Mouse (Mus musculus): ENCODE data around the gene Arl15. TPM values are rescaled to one million over a fixed set of nuclear protein-coding genes. Genes with fewer than 3 reads are reported as not detected.
A peak's percentile ranks its signal among the peaks of the same experiment; 100 is the strongest.

Arl15 gene
- total RNA-seq, 2 experiments from 2014 or later, result 5.9 to 8.2 TPM

GRCm38 (mm10) chr13:114009786-114010185, 215.5 kb downstream of the Arl15 start:
- no peak for DNase-seq
- intact Hi-C loops (cut with DNase I; ENCODE audit: low total_unique reads), result no loop called here

- no peak for DNase-seq
- intact Hi-C loops (cut with DNase I; ENCODE audit: low total_unique reads), result no loop called here
These were observed 216.2 kb downstream of the Arl15 start for GRCm38 (mm10) chr13:114010521-114010920.

GRCm38 (mm10) chr13:114011019-114011418, 216.7 kb downstream of the Arl15 start:
- intact Hi-C loops (cut with DNase I; ENCODE audit: low total_unique reads), result no loop called here

GRCm38 (mm10) chr13:114017928-114018327, 223.6 kb downstream of the Arl15 start:
- no peak for DNase-seq
- intact Hi-C loops (cut with DNase I; ENCODE audit: low total_unique reads), result no loop called here

More at GRCm38 (mm10) chr13:114011019-114011418, 216.7 kb downstream of the Arl15 start:
- DNase-seq, result no peak

- intact Hi-C loops (cut with DNase I; ENCODE audit: low total_unique reads), result no loop called here
- peak; percentile 28 for DNase-seq
These were observed 229.2 kb downstream of the Arl15 start for GRCm38 (mm10) chr13:114023541-114023940.

- DNase-seq, result no peak
- intact Hi-C loops (cut with DNase I; ENCODE audit: low total_unique reads), result no loop called here
These were observed 232.0 kb downstream of the Arl15 start for GRCm38 (mm10) chr13:114026306-114026705.

- no peak for DNase-seq
- intact Hi-C loops (cut with DNase I; ENCODE audit: low total_unique reads), result no loop called here
These were observed 232.4 kb downstream of the Arl15 start for GRCm38 (mm10) chr13:114026751-114027150.

- no peak for DNase-seq
- intact Hi-C loops (cut with DNase I; ENCODE audit: low total_unique reads), result no loop called here
These were observed 253.8 kb downstream of the Arl15 start for GRCm38 (mm10) chr13:114048071-114048470.

- intact Hi-C loops (cut with DNase I; ENCODE audit: low total_unique reads), result no loop called here
- no peak for DNase-seq
These were observed 254.4 kb downstream of the Arl15 start for GRCm38 (mm10) chr13:114048688-114049087.

- intact Hi-C loops (cut with DNase I; ENCODE audit: low total_unique reads), result no loop called here
- DNase-seq, result no peak
These were observed 257.0 kb downstream of the Arl15 start for GRCm38 (mm10) chr13:114051151-114051850.

GRCm38 (mm10) chr13:114052426-114053205, 258.3 kb downstream of the Arl15 start:
- DNase-seq, result no peak
- intact Hi-C loops (cut with DNase I; ENCODE audit: low total_unique reads), result no loop called here

- intact Hi-C loops (cut with DNase I; ENCODE audit: low total_unique reads), result no loop called here
- no peak for DNase-seq
These were observed 259.0 kb downstream of the Arl15 start for GRCm38 (mm10) chr13:114053261-114053660.

GRCm38 (mm10) chr13:114055686-114056085, 261.4 kb downstream of the Arl15 start:
- DNase-seq, result no peak
- intact Hi-C loops (cut with DNase I; ENCODE audit: low total_unique reads), result no loop called here

GRCm38 (mm10) chr13:114060258-114060657, 266.0 kb downstream of the Arl15 start:
- DNase-seq, result no peak
- intact Hi-C loops (cut with DNase I; ENCODE audit: low total_unique reads), result no loop called here

- no peak for DNase-seq
- intact Hi-C loops (cut with DNase I; ENCODE audit: low total_unique reads), result no loop called here
These were observed 266.9 kb downstream of the Arl15 start for GRCm38 (mm10) chr13:114061234-114061633.

GRCm38 (mm10) chr13:114064069-114064468, 269.8 kb downstream of the Arl15 start:
- no peak for DNase-seq
- intact Hi-C loops (cut with DNase I; ENCODE audit: low total_unique reads), result no loop called here

- intact Hi-C loops (cut with DNase I; ENCODE audit: low total_unique reads), result no loop called here
- no peak for DNase-seq
These were observed 270.7 kb downstream of the Arl15 start for GRCm38 (mm10) chr13:114065012-114065411.

GRCm38 (mm10) chr13:114068421-114068820, 274.1 kb downstream of the Arl15 start:
- intact Hi-C loops (cut with DNase I; ENCODE audit: low total_unique reads), result no loop called here
- DNase-seq, result no peak

GRCm38 (mm10) chr13:114071439-114071838, 277.1 kb downstream of the Arl15 start:
- intact Hi-C loops (cut with DNase I; ENCODE audit: low total_unique reads), result no loop called here
- DNase-seq, result no peak

- no peak for DNase-seq
- intact Hi-C loops (cut with DNase I; ENCODE audit: low total_unique reads), result no loop called here
These were observed 280.2 kb downstream of the Arl15 start for GRCm38 (mm10) chr13:114074471-114074870.
